Mouse (Mus musculus) hindbrain, embryonic 16.5 days (tissue): ENCODE results near the gene Trpm7. TPM values are rescaled to one million over a fixed set of nuclear protein-coding genes. Genes with fewer than 3 reads are reported as not detected.
"Not testable (repeated sequence)": the region's sequence is repeated elsewhere in the genome, so short reads cannot be mapped to it uniquely, and the experiment has no call there.

ENCODE experiments used
- ATAC-seq: fragments of 200-750 bp; cut with Nextera tagmentation; 2 replicates; pipeline ENCODE4 v1.8.0; 2017; ENCODE audit warnings: moderate TSS enrichment, moderate library complexity
- H3K27ac ChIP-seq: fragments of 300-500 bp; sonication (generic); 2 replicates; pipeline ENCODE4 v1.5.1; 2014; ENCODE audit warnings: low read depth, mild to moderate bottlenecking, control low read depth, low read length, moderate library complexity
- H3K27me3 ChIP-seq: fragments of 300-500 bp; sonication (generic); replicated peaks from 2 replicates; pipeline ENCODE4 v1.6.1; 2014; ENCODE audit warnings: low read length; ENCODE audit not compliant: control insufficient read depth, insufficient read depth
- H3K36me3 ChIP-seq: fragments of 300-500 bp; sonication (generic); 2 replicates; pipeline ENCODE4 v1.6.1; 2014; ENCODE audit warnings: mild to moderate bottlenecking, low read length, moderate library complexity, mixed read lengths; ENCODE audit not compliant: control insufficient read depth, insufficient read depth
- H3K4me1 ChIP-seq: fragments of 300-500 bp; sonication (generic); 2 replicates; pipeline ENCODE4 v1.6.1; 2014; ENCODE audit warnings: low read depth, low read length; ENCODE audit not compliant: control insufficient read depth, insufficient read depth
- H3K4me2 ChIP-seq: fragments of 300-500 bp; sonication (generic); 2 replicates; pipeline ENCODE4 v1.6.1; 2014; ENCODE audit warnings: mild to moderate bottlenecking, low read length, control low read depth, moderate library complexity
- H3K4me3 ChIP-seq: fragments of 300-500 bp; sonication (generic); 2 replicates; pipeline ENCODE4 v1.5.1; 2014; ENCODE audit warnings: mild to moderate bottlenecking, low read length, control low read depth, moderate library complexity
- H3K9ac ChIP-seq: fragments of 300-500 bp; sonication (generic); 2 replicates; pipeline ENCODE4 v1.6.1; 2014; ENCODE audit warnings: low read depth, mild to moderate bottlenecking, control low read depth, low read length, moderate library complexity
- H3K9me3 ChIP-seq: fragments of 300-500 bp; sonication (generic); 2 replicates; pipeline ENCODE4 v1.6.1; 2014; ENCODE audit warnings: mild to moderate bottlenecking, low read length, moderate library complexity; ENCODE audit not compliant: control insufficient read depth
- WGBS: fragments of 180-500 bp; shearing (Covaris S2); extraction: QIAGEN DNeasy Blood & Tissue Kit; methylation state at CpG from one replicate; pipeline ENCODE4 v1.1.7; 2014; 5-methylcytosine and 5-hydroxymethylcytosine counted together
- polyA plus RNA-seq: library from polyadenylated mRNA; unstranded; fragments of >200 nt; fragmentation: Nextera tagmentation; extraction: Ambion mirVana; gene quantifications from 2 replicates; pipeline ENCODE4 v1.2.1, GENCODE M21; 2015

Gene Trpm7
- polyA plus RNA-seq, 1 experiment from 2014 or later = 28.8 TPM

- ATAC-seq = no peak
- no peaks in the 10 kb centered on the region for H3K4me1 ChIP-seq
- H3K9ac ChIP-seq = no peak overlapping the region
- H3K4me3 ChIP-seq = no peak overlapping the region
- H3K27me3 ChIP-seq = no peaks in the 10 kb centered on the region
- H3K36me3 ChIP-seq = peaks cover 8% of the 10 kb centered on the region
- H3K9me3 ChIP-seq = no peaks in the 10 kb centered on the region
- H3K4me2 ChIP-seq = no peak overlapping the region
- no peak overlapping the region for H3K27ac ChIP-seq
Observed at GRCm38 (mm10) chr2:126891743-126892142, 15.7 kb upstream of the Trpm7 start.

DNA sequence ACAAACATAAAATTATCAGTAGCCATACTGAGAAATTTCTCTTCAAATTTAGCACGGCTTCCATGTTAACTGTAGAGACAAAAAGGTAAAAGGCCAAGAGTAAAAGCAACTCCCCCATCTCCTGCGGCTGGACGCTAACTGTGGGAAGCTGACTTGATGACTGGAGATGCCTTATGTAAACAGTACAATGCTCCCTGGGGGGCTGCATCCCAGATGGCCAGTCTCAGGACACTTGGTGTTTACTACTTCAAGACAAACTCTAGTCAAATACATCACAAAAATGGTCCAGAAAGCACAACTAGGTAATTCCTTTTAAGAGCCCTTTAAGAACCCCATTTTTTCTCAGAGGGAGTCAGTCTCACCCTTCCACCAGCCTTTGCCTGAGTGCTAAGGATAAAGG, 11.1 kb upstream of the Trpm7 start:
- no peaks in the 10 kb centered on the region for H3K36me3 ChIP-seq
- no peak overlapping the region for H3K4me2 ChIP-seq
- H3K27me3 ChIP-seq = no peaks in the 10 kb centered on the region
- H3K9ac ChIP-seq = no peak overlapping the region
- H3K27ac ChIP-seq = no peak overlapping the region
- no peak for ATAC-seq
- H3K4me1 ChIP-seq = no peaks in the 10 kb centered on the region
- H3K4me3 ChIP-seq = no peak overlapping the region
- 55% methylated on average over 3 of the region's 3 CpGs for WGBS
- H3K9me3 ChIP-seq = no peaks in the 10 kb centered on the region

DNA sequence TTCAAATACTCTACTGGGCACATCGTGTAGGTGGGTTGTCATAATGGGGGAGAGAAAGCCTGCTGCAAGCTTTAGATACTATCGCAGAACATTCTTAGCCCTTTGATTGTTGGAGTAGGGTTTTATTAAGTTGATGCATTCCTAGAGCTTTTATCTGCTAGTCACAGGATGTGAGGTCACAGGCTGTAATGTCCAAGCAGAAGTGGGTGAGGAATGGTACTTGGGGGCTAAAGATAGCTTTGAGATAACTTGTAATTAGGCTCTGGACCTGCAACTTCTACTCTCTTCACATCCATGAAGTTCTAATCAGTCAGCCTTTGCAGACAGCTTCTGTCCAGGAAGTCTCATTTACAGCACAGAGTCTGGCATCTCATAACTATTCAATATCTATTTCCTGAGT, 9.8 kb upstream of the Trpm7 start:
- no peaks in the 10 kb centered on the region for H3K4me1 ChIP-seq
- no peak for ATAC-seq
- no peaks in the 10 kb centered on the region for H3K9me3 ChIP-seq
- WGBS = 90% methylated on average over 2 of the region's 2 CpGs
- no peaks in the 10 kb centered on the region for H3K27me3 ChIP-seq
- no peaks in the 10 kb centered on the region for H3K36me3 ChIP-seq
- no peak overlapping the region for H3K27ac ChIP-seq
- no peak overlapping the region for H3K9ac ChIP-seq
- H3K4me3 ChIP-seq = no peak overlapping the region
- no peak overlapping the region for H3K4me2 ChIP-seq

- H3K4me2 ChIP-seq, H3K36me3 ChIP-seq, H3K9me3 ChIP-seq, H3K4me1 ChIP-seq, ATAC-seq, H3K4me3 ChIP-seq, H3K9ac ChIP-seq, H3K27me3 ChIP-seq, H3K27ac ChIP-seq: not testable (repeated sequence)
- WGBS = 60% methylated on average over 2 of the region's 2 CpGs
Observed at GRCm38 (mm10) chr2:126882711-126883110, 6.7 kb upstream of the Trpm7 start.

- Histone ChIP-seq H3K36me3 (no peaks in the 10 kb centered on the region), H3K27me3 (no peaks in the 10 kb centered on the region), H3K4me2 (no peak overlapping the region), H3K4me1 (peaks cover 12% of the 10 kb centered on the region), H3K9me3 (no peaks in the 10 kb centered on the region), H3K27ac (no peak overlapping the region), H3K4me3 (no peak overlapping the region), H3K9ac (no peak overlapping the region)
- ATAC-seq = no peak
- WGBS = 95% methylated on average over 1 of the region's 1 CpGs
Observed at GRCm38 (mm10) chr2:126877991-126878390, 2.0 kb upstream of the Trpm7 start.

- no peaks in the 10 kb centered on the region for H3K36me3 ChIP-seq
- H3K27me3 ChIP-seq = no peaks in the 10 kb centered on the region
- 0% methylated on average over 18 of the region's 18 CpGs for WGBS
- H3K4me1 ChIP-seq = peaks cover 12% of the 10 kb centered on the region
- peak; percentile 41 for ATAC-seq
- peak overlapping the region; percentile 98 for H3K27ac ChIP-seq
- H3K4me3 ChIP-seq = peak overlapping the region; percentile 89
- H3K4me2 ChIP-seq = peak overlapping the region; percentile 90
- peak overlapping the region; percentile 90 for H3K9ac ChIP-seq
- H3K9me3 ChIP-seq = no peaks in the 10 kb centered on the region
Observed at GRCm38 (mm10) chr2:126875516-126875835, 554 bp downstream of the Trpm7 start.

DNA sequence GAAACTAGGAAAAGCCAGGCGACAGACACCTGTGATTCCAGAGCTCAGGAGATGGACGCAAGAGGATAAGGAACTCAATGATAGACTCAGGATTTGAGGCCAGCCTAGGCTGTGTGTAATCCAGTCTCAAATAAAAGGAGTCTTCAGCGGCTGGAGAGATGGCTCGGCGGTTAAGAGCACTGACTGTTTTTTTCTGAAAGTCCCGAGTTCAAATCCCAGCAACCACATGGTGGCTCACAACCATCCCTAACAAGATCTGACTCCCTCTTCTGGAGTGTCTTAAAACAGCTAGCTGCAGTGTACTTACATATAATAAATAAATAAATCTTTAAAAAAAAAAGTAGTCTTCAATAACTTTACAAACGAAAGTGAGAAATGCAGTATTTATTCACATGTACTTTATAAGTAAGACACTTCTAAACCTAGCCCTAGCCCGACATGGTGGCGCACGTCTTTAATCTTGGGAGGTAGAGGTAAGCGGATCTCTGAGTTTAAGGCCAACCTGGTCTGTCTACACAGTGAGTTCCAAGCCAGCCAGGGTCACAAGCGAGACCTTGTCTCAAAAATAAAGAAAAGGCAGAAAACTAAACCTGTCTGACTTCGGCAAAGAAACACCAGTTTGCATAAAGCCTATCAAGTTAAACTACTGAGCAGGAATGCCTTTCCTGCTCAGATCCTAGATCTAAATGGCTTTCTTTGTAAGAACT, 1.1 kb downstream of the Trpm7 start:
- ATAC-seq = no peak
- H3K4me2 ChIP-seq = peak overlapping the region; percentile 90
- WGBS = 33% methylated on average over 13 of the region's 13 CpGs

GRCm38 (mm10) chr2:126866301-126866700, 9.7 kb downstream of the Trpm7 start:
- Histone ChIP-seq H3K9me3 (no peaks in the 10 kb centered on the region), H3K27ac (no peak overlapping the region), H3K4me3 (no peak overlapping the region), H3K4me1 (no peaks in the 10 kb centered on the region), H3K9ac (no peak overlapping the region), H3K4me2 (no peak overlapping the region), H3K27me3 (no peaks in the 10 kb centered on the region), H3K36me3 (no peaks in the 10 kb centered on the region)
- ATAC-seq = no peak
- 96% methylated on average over 1 of the region's 1 CpGs for WGBS

More for the DNA sequence above, 1.1 kb downstream of the Trpm7 start:
- Histone ChIP-seq H3K27me3 (no peaks in the 10 kb centered on the region), H3K4me3 (peak overlapping the region; percentile 89), H3K36me3 (no peaks in the 10 kb centered on the region), H3K9me3 (no peaks in the 10 kb centered on the region), H3K9ac (peak overlapping the region; percentile 90), H3K4me1 (peaks cover 12% of the 10 kb centered on the region), H3K27ac (peak overlapping the region; percentile 98)

- H3K9ac ChIP-seq = no peak overlapping the region
- no peak for ATAC-seq
- H3K4me2 ChIP-seq = no peak overlapping the region
- H3K36me3 ChIP-seq = no peaks in the 10 kb centered on the region
- H3K27ac ChIP-seq = no peak overlapping the region
- no peaks in the 10 kb centered on the region for H3K27me3 ChIP-seq
- 92% methylated on average over 10 of the region's 10 CpGs for WGBS
- H3K4me3 ChIP-seq = no peak overlapping the region
- H3K4me1 ChIP-seq = no peaks in the 10 kb centered on the region
- H3K9me3 ChIP-seq = no peaks in the 10 kb centered on the region
Observed at GRCm38 (mm10) chr2:126865501-126866199, 10.4 kb downstream of the Trpm7 start.
